Mouse (Mus musculus): ENCODE measurements around the gene Rps6kb2.
"Not testable (repeated sequence)": the region's sequence is repeated elsewhere in the genome, so short reads cannot be mapped to it uniquely, and the experiment has no call there.

DNA sequence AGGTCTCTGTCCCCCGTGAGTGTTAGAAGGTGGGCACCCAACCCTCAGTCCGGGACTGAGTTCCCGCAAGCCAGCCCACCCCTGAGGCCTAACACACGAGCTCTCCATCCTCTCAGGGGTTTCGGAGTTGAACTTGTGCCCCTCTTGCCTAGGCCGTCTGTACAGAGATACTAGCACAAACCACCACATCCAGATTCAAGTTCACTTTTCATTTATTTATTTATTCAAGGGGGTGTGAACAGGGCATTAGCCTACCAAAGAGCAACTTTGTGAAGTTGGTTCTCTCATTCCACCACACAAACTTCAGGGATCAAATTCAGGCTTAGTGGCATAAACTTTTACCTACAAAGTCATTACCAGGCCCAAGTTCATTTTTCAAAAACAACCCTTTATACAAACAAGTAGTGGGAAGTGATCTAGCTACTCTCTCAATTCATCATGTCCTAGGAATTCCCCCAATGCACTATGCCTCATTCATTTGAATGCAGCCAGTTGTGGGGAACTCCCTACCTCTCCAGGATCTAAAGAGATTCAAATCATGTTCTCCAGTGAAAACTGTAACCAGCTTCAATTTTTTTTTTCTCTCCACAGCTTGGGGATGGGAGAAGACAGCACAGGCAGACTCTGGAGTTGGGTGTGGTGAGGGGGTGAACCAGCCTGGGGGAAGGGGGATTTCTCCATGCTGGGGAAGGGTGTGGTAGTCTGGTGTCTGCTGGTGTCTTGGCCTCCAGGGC lies 27.8 kb downstream of the Rps6kb2 start:
- TF ChIP-seq CTCF (IDR thresholded peaks at IDR 0.05; ENCODE audit: extremely low read depth, insufficient read length, insufficient replicate concordance, low read depth, low read length); POLR2A (IDR thresholded peaks at IDR 0.05; ENCODE audit: low read depth, low read length): not testable (repeated sequence)
